Mouse (Mus musculus): Measurements from ENCODE around the gene Mylk. TPM values are rescaled to one million over a fixed set of nuclear protein-coding genes. Genes with fewer than 3 reads are reported as not detected.

The Mylk gene
- polyA plus RNA-seq, 2 experiments from 2014 or later: not detected

DNA sequence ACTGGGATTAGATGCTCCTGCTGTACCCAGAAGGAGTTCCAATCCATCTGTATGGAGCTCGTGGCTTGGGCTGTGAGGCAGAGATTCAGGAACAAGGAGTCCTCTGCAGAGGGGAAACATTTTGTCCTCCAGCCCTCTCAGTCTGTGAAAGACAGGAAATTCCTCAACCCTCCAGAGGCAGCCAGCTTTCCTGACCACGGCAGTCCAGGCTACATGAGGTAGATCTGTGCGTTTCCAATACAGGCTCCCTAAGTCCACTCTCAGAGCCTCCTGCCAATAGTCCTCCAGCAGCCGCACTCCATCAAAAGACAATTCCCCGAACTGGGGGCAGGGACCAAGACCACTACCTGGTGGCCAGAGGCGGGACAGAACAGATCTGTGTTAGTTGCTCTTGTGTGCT, 164.4 kb downstream of the Mylk start:
- ATAC-seq: no peak

DNA sequence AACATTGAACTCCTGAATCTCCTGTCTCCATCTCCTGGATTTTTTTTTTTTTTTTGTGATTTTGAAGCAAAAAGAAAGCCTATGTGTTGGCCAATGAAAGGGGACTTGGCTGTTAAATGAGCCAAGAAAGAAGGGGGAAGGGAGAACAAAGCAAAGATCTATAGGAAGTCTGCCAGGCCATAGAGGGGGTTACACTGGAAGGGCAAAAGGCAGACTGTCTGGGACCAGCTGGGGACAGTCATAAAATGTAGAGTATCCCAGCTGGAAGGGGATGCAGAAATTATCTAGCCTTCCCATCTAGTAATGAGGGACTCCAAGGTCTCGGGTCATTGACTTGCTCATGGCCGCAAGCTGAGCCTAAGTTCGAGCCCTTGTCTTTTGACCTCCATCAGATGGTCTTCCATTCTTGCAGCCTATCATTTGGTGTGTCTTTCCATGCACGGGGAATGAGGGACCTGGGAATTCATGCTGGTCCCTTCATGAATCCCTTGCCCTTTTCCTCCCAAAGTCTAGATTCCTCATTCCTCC, 172.4 kb downstream of the Mylk start:
- ATAC-seq: no peak

DNA sequence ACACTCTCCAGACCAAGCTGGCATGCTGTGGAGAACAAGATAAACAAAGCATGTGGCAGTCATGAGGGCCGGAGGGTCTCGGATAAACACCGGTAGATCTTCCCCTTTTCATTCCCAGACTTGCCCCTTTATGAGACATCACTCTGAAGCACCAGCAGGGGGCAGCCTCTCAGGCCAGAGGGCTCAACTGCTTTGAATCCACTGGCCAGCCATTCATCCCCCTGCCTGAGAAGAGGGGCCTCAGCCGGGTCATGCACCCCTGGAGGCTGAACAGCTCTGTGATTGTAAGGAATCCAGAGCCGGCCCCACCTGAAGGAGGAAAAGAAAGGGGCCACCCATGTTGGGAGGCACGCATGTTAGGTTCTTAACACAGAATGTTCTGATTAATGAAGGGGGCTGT, 175.2 kb downstream of the Mylk start:
- ATAC-seq: no peak

DNA sequence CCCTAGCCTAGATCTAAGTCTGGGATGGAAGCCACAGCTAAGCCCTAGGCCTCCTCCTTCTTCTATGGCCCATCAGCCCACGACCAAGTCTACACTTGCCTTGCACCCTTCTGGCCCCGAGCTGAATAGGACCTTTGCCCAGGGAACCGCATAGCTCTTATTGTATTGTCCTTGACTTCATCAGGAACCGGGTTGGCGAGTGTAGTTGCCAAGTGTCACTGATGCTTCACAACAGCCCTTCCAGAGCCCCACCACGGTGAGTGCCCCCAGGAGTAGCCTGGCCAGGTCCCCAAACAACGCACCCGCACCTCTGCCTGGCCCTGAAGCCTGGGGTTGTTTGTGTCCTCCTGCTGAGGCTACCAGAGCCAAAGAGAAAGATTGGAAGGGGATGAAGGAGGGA, 175.9 kb downstream of the Mylk start:
- ATAC-seq: no peak

DNA sequence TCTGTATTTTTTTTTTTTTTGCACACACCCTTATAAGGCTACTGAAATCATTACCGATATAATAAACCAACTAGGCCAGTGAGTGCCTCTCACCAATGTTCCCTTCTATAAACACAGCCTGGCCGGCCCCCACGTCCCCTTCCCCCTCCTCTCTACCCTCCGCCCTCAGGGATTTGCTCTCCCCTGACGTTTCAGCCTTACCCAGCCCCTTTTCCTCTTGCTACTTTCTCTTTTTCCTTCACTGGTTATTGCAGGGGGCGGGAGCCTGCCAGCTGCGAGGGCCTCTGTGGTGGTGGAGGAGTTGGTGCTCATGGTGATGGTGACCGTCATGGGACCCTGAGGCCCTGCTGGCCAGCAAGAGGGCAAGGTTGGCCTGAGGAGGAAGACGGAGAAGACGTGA, 176.3 kb downstream of the Mylk start:
- no peak for ATAC-seq

DNA sequence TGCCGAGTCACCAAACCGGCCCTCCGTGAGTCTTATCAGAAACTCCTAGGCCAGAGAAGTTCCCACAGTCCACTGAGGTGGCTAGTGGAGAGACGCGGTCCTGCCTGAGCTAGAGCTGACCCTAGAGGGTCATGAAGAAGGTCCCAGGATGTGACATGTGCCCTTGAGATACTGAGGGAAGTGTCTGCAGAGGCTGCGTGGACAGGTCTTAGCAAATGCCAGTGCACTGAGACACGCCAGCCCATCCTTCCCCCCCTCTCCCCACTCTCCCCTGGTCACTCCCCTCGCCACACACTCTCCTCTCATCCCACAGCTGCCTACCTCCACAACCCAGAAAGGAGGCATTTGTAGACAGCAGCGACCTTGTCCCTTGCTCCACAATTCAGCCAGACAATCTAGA, 178.6 kb downstream of the Mylk start:
- ATAC-seq: no peak

DNA sequence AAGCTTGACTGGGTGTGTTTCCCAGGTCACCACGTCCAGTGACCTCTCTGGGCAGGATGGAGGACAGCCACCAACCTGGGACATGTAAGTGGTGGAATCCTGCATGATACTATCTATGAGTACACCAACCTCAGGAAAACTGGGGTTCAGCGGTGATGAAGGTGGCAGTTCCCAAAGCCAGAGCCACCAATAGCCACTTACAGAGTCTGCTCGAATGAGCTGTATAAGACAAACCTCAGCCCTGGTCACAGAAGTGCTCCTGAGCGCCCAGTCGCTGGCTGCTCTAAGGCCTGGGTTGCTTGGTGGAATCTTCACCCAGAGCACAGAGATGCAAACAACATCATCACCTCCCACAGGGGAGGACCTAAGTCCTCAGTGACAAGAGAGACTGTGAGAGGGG, 179.3 kb downstream of the Mylk start:
- ATAC-seq: no peak

DNA sequence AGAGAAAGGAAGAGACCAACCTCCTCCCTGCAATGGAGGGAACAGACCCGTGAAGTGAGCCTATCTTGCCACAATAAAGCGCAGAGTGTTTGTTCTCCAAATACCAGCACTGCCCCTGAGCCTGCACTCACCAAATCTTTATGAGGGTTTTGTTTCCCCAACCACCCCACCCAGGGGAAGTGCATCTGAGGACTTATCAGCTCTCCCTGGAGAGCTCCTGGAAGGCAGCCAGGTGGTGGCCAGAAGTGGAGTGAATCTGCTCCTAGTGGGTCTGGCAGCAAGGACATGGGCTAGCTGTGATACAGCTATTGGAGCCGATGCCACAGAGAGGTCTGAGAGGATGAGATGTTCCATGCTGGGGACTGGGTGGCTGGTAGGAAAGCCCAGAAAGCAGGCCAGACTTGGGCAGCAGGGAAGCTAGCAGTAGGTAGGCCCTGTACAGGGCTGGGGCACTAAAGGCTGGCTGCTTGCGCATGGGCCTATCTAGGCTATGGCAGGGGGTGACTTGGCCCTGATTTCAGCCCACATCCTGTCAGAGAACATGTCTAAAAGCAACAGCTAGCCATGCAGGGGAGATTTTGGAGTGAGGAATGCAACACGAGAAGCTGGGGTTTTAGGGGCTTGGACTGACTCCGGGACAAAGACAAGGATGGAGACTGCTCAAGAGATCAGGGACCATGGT, 180.1 kb downstream of the Mylk start:
- ATAC-seq: no peak

DNA sequence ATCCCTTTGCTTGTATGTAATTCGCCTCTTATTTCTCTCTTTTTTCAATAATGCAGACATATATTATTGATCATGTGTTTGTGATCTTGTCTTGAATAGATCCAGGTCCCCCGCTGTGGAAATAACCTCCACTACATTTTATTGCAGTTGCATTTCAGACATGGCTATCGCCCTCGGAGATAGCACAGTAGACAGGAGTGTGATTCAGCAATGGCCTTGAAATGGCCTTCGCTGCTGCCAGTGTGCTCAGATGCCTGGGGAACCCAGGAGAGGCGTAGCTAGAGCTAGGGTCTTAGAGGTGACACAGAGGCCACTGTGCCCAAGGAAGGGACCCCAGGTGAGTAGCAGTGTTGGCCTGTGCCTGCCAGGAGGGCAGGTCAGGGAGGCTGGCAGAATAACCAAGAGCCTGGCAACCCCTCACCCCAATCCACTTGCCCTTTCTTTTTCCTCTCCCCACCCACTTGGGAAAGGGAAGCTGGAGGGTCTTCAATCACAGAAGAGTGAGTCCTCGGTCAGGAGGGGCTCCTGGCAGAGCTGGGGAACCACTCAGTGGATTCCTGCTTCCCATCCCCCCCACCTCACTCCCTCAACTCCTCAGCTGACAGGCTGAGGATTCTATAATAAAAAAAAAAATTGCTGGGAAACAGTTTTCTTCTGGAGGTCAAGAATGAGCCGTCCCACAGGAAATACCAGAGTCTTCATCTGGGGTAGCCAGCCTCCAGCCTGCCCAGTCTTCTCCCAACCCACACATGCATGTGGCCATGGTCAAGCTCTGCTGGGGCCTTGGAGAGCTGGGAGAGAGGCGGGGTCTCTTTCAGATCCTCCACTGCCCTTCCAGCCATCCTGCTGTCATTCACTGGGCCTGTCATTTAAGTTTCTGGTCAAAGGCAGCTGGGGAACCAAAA, 181.8 kb downstream of the Mylk start:
- no peak for ATAC-seq

DNA sequence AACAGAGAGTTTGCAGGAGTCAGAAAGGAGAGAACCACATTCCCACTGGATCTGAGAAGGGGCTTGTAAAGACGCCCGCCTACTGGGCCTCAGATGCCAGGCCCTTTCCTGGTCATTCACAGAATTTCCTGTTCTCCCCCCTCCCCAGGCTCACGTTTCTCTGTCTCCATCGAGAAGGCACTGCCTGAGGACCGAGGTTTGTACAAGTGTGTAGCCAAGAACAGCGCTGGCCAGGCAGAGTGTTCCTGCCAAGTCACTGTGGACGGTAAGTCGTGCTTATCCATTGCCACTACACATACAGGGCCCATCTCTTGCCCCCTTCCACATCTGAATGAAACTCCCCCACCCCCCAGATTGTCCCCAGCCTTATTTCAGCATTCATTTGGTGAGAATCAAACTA, 184.7 kb downstream of the Mylk start:
- ATAC-seq: no peak

DNA sequence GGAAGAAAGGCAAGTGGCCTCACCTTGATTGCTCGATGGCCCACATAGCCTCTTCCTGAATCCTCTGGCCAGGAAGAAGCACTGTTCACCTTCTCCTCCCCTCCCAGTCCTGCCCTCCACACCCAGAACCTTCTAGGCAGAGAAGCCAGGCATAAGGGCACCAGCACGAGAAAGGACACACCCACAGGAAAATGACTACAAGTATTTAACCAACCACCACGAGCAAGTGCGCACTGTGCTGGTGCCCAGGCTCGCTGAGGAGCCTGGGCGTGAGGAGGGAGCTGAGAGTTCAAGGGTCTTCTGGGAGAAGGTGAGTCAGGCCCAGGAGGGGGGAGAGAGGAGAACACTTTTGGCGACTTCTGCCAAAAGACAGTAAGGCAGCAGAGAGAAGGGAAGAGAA, 185.1 kb downstream of the Mylk start:
- ATAC-seq: no peak

DNA sequence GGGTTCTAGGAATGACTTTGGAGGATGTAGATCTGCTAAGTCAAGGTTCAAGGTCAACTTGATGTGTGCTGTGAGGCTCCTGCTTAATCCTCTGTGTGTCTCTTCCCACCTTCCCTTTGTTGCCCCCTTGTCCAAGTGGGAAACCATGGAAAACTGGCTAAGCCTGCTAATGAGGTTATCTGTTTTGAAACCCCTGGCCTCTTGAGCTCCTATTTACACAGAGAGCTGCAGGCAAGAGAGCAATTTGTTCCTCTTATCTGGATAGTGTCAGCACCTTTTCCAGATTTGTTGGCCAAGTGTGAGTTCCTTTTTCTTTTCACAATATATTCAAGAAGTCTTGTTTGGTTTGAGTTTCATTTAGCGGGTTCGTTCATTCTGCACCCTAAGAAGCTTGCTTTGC, 186.3 kb downstream of the Mylk start:
- ATAC-seq: no peak

DNA sequence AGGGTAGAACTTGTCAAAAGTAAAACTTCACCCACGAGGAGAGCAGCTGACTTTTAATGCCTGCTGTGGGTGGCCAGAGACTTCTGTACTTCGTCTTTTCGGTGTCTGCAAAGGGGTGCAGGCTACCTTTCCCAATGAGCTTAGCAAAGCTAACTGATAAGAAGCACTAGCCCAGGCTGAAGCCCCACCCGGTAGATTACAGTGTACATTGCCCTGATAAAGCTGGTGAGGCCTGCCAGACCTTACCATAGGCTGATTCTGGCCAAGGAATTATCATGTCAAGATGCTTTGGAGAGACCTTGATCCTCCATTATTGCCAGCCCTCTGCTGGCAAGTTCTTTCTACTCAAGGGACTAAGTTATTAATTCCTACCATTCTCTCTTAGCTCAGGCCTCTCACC, 188.2 kb downstream of the Mylk start:
- no peak for ATAC-seq

DNA sequence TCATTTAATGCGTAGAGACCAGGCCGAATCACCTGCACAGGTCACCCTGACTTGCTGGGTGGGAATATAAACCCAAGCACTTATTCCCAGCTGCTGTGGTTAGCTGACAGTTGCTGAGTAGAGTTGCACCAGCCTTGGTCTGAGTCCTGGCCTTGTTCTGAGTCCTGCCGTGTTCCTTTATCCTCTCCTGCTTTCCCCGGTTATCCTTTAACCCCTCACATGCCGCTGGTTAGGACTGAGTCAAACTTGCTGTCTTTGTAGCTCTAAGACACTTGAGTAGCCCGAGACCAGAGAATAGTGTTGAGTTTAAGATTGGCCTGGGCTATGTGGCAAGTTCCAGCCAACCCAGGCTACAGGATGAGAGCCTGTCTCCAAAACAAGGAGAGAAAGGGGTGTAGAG, 189.5 kb downstream of the Mylk start:
- ATAC-seq: no peak

DNA sequence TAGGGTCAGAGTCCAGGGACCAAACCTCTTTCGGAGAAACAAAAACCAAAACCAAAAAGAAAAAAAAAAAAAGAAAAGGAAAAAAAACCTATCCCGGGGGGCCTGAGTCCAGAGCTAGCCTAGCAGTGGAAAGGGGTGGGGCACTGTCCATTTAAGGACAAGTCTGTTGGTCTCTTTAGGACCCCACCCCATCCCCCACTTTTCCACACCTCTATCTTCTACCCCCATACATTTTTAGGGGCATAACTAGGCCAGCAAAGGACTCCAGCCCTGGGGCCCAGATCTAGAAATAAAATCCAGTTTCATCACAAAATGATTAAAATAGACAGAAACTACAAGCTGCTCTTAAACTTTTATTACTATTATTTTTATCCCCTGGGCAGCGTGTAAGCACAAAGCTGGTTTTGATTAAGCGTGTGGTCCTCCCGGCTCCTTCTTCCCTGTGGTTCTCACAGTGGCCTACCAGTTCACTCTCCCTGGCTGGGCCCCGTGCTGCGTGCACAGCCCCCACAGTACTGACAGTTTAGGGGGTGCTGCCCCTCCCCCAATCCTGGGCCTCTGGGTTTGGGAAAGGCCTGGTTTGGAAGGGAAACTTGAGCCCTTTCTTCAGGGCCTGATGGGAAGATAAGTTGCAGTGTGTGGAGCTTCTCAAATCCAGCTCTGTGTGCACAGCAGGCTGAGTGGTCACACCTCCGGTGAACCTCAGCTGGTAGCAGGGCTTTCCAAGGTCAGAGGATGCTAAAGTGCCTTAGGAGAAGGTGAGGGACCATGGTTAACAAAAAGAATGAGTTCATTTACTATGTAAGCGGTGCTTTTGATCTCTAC, 190.7 kb downstream of the Mylk start:
- ATAC-seq: no peak

DNA sequence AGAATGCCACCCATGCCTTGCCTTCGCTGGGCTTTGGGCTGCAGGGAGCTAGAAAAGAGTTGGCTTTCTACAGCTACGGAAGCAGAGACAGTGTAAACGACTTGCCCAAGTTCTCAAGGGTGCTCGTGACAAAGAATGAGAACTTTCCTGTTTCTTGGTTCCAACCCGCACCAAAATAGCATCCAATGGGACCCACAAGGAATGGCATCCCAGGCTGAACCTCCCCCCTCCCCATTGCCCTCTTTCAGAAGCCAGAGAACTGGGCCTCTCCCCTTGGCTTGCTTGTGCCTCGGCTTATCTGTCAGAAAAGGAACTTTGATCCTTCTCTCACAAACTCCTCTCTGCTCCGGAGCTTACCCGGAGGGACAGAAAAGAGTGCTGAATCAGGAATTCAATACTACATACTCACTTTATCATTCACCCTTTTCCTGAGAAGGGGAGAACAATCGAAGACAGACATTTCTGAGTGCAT, 191.4 kb downstream of the Mylk start:
- no peak for ATAC-seq

DNA sequence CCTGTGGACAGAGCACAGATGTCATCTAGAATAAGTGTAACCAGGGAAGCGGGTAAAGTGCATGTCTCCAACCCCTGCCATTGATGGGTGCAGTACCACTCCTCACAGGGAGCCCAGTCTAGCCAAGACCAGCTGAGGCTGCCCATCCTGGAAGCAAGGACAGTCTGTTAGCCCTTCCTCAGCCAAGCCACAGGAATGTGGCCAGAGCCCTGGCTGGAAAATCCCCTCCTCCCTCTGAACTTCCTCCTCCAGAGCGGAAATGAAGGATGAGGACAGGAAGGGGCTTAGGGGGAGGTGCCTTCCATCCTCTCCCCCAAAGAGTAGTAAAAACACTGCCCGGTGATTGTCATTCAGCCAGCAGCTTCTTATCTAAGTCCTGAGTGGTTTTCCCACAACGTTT, 192.6 kb downstream of the Mylk start:
- no peak for ATAC-seq

DNA sequence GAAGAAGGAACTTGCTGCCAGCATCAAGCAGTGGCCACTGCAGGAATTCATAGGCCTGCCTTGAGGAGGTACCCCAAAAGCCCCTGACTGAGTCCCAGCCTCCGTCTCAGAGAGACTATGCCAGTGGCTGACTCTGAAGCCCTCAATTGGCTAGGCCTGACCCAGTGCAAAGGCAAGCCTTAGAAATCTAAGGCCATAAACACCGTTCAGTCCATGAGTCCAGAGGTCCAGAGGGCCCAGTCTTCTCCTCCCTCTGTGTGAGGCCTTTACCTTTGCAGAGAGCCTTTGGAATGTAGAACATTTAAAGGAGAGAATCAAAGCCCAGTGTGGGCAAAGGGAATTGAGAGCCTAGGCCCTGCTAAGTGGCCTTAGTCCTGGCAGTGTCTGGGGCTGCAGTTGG, 193.2 kb downstream of the Mylk start:
- ATAC-seq: no peak

DNA sequence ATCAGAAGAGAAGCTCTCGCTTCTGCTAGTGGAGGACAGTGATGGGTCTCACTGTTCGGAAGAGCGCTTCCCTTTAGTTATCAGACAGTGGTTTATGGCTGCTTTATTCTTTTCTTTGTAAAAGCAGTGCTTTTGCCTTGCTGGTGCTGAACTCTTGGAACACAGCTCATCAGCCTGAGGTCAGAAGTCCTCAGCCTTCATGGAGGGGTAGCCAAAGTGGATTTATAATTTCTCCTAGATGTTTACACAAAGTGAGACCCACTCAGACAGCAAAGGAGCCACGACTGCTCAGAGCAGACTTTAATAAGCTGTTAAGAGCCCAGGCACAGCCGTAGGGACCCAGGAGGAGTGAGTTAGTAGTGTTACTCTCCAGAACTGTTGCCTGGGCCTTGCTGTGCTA, 194.9 kb downstream of the Mylk start:
- no peak for ATAC-seq

DNA sequence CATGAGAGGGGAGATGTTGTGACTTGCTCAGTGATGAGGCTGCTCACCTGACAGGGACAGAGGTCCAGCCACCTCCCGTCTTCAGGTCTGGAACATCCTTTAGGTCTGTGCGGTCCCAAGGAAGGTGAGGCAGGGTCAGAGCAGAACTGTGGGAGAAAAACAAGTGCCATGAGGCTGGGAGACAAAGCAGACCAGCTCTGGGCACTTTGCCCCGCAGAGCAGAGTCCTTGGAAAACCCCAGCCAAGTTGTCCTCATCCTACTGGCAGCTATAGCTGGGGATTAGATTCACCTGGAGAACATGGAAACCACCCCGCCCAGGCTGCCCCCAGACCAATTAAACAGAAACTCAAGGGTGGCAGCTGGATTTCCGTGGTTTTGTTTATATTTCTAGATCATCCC, 195.4 kb downstream of the Mylk start:
- no peak for ATAC-seq

DNA sequence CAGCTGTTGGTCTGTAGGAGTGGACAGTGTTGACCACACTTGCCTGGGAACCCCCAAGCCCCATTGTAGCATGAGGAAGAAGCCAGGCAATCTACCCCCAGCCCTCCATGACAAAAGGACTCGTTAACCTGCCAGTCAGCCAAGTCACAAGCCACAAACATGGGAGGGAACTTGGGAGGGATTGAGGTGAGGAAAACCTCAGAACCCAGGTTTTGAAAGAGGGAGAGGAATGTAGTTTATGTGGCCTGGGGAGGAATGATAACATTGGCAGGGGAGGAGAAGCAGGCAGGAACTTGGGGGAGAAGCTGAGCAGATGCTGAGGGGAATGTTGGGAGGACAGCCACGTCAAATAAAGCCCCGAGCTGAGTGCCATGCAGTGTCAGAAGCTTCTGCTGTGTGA, 196.9 kb downstream of the Mylk start:
- ATAC-seq: no peak

DNA sequence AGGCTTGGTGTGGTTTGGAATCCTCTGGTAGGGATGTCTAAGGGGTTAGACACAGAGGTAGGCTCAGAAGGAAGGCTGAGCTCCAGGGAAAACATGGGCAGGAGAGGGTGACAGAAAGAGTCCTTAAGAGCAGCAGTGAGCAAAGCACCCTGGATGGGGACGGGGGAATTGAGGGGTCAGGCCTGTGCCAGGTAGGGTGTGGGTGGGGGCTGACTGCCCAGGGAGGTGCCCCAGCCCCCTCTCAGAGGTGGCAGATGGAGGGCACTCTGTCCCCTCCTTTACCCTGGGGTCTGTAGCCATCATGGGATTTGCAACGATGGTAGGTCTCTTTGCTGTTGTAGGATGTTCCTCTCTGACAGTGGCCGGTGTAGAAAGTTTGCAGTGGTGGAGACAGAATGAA, 201.3 kb downstream of the Mylk start:
- ATAC-seq: no peak

DNA sequence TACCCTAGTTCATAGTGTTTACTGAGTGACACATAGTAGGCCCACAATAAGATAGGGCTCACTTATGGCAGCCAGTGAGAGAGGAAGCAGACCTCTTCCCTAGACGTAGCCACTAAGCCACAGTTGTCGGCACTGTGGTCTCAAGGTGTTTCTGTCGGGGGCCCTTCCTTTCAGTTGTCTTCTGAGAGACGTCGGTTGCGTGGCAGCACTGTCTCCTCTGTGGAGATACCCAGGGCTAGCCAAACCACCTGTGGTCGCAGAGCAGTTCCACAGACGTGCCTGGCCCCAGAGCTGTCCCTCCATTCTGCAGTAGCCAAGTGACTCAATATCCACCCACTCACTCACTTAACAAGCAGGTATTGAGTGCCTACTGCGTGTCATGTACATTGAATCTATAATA, 205.9 kb downstream of the Mylk start:
- ATAC-seq: no peak

All from CD4-positive, CD25-positive, alpha-beta regulatory T cell, adult 4 months (primary cell).